Mouse (Mus musculus): ENCODE results near the gene Alx3. TPM values are rescaled to one million over a fixed set of nuclear protein-coding genes. Genes with fewer than 3 reads are reported as not detected.

Gene Alx3
- total RNA-seq, 2 experiments from 2014 or later, result not detected

DNA sequence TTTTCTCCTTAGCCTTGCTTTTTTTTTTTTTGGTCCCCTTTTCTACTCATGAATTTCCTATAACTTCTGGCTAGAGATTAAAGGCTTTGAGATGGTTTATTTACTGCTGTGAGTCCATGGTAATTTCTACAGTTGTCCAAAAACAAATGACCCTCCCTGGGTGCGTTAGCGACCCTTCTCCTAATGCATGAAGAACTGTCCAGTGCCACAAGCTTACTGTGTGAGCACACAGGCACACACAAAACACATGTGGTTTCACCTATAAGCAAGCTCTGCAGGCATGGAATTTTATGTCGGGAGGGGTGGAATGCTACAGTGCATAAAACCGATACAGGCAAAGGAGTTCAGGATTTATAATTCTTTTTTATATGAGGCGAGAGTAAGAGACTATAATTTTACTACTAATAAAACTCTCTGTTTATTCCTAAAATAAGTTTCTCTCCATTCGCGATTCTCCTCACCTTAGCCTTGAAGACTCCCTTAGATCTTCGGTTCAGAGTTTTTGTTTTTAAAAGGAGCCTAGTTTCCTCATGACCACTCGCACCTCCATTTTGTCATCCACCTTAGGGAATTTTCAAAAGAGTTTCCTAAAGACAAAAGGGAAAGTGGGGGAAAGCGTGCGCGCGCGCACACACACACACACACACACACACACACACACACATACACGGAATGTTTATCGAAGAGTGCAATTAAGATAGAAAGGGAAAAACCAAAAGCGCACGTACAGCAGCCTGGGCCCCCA lies 12.5 kb upstream of the Alx3 start:
- intact Hi-C loops (cut with DNase I), result no loop called here
- DNase-seq, result no peak

DNA sequence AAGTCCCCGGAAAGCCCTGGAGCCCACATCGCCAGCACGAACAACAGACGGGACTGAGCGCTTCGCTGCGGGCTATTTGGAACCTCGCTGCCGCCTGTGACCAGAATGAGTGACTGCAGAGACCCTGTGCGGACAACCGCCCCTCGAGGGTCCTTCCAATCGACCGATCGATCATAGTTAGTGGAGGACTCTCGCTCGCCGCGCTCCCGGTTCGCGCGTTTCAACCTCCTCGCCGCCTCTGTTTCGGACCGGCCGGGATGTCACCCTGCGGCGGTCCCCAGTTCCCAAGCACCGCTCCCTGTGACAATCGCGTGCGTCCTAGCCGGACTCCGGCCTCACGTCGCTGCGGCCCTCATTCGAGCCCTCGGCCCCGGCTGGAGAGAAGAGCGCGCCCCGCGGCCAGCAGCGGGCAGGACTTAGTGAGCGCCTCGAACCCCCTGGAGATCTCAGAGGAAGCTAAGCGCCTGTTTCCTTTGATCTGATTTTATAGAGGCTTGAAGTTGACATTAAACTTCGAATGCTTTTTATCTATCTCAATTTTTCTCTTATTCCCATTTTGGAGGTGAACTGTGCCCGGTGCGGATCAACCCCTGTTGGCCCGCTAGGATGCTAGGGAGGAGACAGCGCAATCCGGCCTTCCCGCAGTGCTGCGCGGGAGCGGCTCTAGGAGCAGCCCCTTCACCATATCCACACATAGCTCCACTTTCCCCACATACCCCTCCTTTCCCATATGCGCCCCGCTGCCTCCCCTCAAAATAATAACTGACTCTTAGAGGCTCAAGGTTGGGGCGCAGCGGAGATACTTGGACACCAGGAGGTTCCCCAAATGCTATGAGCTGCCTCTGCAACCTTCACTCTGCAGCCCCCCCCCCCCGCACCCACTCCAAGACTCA lies 11.7 kb upstream of the Alx3 start:
- DNase-seq, result peak in 1 of 2 experiments; percentile 43
- intact Hi-C loops (cut with DNase I), result no loop called here

DNA sequence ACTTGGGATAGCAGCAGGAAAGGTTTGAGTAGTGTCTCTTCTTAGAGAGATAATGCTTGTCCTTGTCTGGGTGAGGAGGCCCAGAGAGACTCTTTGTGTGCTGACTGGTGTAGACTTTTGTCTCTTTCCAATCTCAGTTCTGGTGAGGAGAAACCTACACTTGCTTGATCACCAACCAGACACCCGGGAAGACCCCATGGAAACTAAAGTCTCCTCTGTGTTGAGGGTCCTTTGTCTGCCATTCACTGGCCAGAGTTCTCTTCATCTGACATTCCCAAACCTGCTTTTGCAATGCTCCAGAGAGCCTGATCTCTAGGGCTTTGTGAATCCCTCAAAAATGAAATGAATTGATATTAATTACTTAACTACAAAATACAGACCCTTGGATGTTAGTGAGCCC lies 10.9 kb upstream of the Alx3 start:
- DNase-seq, result no peak
- intact Hi-C loops (cut with DNase I), result no loop called here

DNA sequence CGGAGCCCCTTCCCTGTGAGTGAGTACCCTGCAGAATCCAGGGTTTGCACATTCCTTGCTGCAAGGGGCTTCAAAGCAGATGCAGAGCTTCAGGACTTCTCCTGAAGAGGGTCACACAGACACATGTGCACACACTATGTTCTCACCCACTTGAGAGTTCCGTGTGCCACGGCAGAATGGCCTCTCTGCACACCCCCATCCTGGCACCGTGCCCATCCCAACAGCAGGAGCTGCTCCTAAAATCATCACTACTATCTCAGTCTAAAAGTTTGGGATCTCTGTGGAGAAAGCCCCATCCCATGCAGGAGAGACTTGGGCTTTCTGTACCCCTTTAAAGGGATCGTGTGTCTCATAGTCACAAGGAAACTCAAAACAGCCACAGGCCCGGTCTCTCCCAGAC lies 8.3 kb upstream of the Alx3 start:
- no peak for DNase-seq
- intact Hi-C loops (cut with DNase I), result no loop called here

DNA sequence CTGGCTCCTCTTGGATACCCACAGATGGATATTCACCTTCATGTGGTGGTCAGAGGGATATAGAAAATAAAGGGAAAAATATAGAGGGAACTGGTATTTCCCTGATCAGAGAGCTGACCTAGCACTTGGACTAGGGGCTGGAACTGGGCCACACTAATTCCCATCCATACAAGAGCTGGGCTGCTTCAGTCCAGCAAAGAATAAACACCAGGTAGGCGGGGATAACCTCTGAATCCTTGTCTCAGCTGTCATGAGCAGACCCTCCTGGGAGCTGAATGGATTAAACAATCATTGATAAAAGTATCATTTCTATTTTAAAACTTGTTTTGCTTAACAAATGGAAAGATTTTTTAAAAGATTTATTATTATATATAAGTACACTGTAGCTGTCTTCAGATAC lies 3.2 kb upstream of the Alx3 start:
- intact Hi-C loops (cut with DNase I), result no loop called here
- DNase-seq, result no peak

DNA sequence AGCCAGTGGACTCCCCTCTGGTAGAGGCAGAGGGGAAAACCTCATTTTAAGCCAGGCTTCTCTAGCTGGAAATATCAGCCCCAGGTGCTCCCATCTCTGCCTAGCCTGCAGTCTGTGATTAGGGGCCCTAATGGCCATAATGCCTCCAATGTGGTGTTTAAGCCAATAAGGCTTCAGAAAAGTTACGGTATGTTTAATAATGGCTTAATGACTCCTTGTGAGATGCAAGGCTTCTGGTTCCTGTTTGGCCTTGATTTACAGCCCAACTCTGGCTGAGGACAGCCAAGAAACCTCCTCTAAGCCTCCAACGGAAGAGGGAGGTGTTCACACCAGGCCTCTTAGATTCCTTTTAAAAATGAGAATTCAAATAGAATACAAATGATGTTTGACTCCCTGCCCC lies 1.2 kb upstream of the Alx3 start:
- intact Hi-C loops (cut with DNase I), result no loop called here
- no peak for DNase-seq

DNA sequence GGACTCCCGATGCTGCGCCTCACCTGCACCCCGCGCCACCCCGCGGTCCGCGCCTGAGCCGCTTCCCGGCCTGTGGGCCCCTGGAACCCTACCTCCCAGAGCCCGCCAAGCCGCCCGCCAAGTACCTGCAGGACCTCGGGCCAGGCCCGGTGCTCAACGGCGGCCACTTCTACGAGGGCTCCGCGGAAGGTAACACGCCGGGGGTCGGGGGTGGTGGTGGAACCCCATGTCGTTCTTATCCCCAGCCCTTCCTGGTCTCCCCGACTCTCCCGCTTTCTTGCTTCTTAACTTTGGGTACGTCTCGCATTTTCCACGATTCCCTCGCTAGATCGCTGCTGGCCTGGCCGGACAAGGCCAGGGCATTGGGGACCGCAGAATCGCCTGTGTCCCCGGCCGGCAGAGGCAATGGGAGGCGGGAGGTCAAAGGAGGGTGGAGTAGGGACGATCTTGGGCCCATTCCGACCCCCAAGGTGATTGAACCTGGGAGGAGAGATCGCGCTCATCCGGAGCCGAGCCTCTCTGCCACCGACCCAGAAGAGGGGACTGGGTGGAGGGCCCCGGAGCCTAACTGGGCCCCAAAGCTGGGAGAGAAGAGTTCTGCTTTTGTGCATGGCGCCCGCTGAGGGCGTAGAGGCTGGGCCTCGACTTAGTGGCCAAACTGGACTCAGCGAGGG lies 570 bp downstream of the Alx3 start:
- intact Hi-C loops (cut with DNase I), result no loop called here
- DNase-seq, result peak in 1 of 2 experiments; percentile 25

DNA sequence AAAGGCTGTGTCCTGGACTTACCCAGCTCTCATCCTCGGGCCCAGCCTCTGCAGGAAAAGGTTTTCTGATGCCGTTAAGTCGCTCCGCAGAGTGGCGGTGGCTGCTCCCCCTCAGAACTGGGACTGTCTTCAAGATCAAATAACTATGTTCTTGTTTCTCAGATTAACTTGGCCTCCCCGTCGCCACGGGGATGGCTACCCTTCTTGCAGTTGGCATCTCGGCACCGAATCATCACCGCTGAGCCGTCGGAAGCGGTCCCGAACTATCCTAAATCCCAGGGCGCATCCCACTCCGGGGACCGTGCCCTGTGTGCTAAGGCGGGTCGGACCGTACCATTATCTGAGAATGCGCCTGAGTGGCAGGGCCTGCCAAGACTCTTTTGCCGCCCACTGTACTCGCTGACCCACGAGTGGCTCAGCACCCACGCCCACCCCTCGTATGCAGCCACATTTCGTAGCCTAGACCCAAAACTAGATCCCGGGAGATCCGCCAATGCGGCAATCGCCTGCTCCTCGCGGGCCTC lies 1.2 kb downstream of the Alx3 start:
- intact Hi-C loops (cut with DNase I), result no loop called here
- DNase-seq, result no peak

DNA sequence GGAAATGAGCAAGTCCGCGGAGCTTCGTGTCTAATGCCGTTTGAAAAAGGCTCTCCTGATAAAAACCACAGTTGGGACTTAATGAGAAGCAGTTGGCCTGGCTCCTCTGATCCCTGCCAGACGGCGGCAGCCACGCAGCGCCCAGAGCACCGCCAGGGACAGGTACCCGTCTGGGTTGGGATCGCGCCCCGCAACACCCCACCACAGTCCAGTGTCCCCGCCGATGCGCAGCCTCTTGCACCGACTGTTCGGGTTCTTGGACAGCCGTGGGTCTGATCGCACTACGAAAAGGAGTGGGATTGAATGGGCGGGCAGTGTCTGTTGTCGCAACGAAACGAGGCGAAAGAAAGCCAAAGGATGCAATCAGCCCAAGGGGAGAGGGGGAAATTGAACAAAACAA lies 1.7 kb downstream of the Alx3 start:
- DNase-seq, result peak; percentile 23 to 49

DNA sequence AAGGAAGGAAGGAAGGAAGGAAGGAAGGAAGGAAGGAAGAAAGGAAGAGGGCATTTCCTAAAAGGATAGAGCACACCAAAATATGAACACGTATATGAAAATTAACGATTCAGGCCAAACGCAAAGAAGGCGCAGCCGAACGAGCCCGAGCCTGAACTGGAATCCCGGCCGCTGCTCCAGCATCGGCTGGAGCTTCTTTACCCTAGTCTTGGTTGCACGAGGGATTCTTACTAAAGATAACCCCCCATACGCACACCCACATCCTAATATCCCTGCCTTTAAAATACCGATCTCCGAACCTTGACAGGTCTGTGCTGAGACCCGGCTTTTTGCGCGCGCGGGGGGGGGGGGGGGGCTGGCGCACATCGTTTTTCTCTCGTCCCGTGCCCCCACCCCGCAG lies 2.3 kb downstream of the Alx3 start:
- intact Hi-C loops (cut with DNase I), result no loop called here
- no peak for DNase-seq

More for the DNA sequence above, 1.7 kb downstream of the Alx3 start:
- intact Hi-C loops (cut with DNase I), result no loop called here

DNA sequence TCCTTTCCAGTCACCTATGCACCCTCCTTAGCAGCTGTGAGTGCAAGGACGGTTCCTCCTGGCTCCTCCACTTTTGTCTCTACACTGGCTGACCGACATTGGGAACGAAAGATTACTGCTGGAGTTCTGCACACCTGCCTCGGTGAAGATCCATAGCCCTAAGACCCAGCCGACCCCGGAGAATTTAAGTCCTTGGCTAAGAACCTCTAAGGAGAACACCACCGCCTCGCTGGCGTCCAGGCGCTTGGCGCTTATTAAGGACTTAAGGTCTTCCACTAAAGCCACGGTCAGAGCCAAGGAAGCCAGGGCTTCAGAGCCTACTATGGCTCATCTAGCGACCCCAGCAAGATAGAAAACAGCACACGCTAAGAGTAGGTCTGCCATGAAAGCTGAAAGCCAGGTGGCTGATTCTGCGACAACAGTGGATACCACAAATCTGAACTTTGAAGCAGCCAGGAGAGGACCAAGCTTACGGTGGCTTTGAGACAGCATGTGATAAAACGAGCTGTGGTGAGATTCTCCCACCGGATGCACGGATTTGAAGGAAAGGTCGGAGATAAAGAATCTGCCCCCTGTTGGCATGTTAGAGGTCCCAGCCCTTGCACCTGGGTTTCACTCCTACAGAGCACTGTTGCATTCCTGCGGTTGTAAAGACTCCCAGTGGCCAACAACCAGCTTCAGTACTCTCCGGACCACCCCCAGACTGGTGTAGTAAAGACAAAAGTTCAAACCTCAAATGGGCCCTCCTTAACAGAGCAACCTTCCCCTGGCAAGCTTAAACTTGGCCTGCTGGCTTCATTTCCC lies 3.0 kb downstream of the Alx3 start:
- no peak for DNase-seq
- intact Hi-C loops (cut with DNase I), result no loop called here

DNA sequence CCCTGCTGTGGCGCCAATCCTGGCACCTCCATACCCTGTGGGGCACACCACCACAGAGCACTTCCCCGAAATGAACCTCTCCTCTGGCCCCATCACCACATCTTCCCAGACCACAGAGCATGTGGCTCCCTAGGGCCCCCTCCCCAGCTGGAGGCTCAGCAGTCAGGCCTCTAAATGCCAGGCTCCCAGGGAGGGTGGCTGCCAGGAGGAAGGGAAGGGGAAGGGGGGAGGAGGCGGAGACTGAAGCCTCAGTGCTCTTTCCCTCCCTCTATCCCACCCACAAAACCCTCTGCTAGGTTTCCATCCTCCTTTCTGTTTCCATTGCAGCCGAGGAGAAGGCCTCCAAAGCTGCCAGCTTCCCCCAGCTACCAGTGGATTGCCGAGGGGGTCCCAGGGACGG lies 5.3 kb downstream of the Alx3 start:
- intact Hi-C loops (cut with DNase I), result no loop called here
- DNase-seq, result no peak

DNA sequence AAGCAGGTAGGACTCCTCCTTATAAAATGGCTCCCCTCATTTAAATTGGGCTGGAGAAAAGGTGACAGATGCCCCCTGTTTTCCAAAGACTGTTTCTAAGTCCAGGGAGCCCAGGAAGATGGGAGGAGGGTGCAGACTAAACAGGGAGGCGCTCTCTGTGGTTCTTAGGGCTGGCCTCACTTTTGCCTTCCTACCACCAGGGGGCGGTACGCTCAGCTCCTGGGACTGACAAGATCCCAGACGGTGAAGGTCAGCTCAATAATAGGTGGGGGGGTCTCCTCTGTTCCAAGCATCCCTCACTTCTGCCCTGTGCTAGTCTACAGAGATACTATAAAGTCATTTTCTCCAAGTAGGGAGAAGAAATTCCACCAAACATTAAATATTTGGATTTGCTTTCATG lies 10.5 kb downstream of the Alx3 start:
- intact Hi-C loops (cut with DNase I), result loop anchor here (5.0 kb wide), 1 partner anchor 262 kb away; no protein-coding TSS in a partner anchor
- peak; percentile 37 to 66 for DNase-seq

DNA sequence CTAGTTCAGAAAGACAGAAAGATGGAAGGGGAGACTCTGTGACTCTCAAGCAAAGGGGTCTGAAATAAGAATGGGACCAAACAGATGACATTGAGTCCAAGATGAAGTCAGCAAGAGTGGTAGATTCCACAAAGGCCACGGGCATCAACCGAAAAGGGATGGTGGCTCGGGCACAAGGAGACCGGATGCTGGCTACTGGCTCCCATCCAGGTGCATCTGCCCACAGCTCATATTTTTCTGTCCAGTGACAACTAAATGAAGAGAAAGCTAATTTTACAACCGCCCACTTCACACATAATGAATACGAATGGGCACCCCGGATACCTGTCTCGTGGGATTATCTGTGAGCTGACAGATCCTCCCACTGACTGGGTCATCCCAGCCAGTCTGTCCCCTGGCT lies 12.4 kb downstream of the Alx3 start:
- DNase-seq, result no peak
- intact Hi-C loops (cut with DNase I), result loop anchor here (5.0 kb wide), 1 partner anchor 260 kb away; no protein-coding TSS in a partner anchor

DNA sequence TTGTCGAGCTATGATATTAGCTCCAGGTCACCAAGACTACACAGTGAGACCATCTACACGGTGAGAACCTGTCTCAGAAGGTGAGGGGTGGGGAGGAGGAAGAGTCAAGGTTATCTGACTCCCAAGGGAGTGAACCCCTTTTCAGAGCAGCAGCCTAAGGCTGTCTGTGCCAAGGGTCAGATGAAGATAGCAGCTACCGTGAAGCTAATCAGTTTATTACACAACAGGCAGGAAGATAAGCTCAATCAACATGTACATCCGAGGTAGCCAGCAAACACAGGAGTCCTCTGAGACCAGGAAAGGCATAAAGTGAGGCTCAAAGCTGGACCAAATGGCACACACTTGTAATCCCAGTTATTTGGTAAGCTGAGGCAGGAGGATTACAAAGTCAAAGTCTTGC lies 14.0 kb downstream of the Alx3 start:
- intact Hi-C loops (cut with DNase I), result loop anchor here (5.0 kb wide), 1 partner anchor 258 kb away; no protein-coding TSS in a partner anchor
- DNase-seq, result no peak

DNA sequence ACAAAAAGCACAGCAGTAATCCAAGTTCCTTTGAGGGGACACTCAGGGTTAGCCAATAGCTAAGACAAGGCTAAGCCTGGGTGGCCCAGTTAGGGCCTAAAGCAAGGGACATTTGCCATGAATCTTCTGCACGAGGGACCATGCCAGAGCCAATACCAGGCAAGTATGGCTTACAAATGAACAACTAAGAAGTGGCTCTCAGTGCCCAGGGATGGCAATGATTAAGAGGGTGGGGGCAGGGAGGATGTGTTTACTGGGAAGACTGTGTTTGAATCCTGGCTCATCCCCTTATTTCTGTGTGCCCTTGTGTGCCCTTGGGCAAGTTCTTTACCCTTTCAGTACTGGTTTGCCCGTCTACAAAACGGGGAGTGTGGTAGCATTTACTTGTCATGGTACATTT lies 14.5 kb downstream of the Alx3 start:
- intact Hi-C loops (cut with DNase I), result loop anchor here (5.0 kb wide), 1 partner anchor 258 kb away; no protein-coding TSS in a partner anchor
- DNase-seq, result no peak

DNA sequence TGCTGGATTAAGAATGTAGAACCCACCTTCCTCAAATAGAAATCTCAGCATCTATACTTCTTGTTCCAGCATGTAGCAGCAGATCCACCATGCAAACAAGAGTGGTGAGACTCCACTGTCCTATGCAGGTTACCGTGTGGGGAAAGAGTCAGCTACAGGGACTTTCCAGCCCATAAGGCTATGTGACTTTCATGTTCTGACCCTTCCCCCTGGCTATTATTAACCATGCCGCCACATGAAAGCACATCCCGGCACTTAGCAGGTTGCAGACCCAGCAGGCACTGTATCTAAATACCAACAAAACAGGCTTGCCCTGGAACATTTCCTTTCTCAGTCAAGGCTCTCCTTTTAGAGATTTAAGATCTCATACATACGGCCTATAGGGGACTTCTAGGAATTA lies 16.6 kb downstream of the Alx3 start:
- intact Hi-C loops (cut with DNase I), result no loop called here
- no peak for DNase-seq

DNA sequence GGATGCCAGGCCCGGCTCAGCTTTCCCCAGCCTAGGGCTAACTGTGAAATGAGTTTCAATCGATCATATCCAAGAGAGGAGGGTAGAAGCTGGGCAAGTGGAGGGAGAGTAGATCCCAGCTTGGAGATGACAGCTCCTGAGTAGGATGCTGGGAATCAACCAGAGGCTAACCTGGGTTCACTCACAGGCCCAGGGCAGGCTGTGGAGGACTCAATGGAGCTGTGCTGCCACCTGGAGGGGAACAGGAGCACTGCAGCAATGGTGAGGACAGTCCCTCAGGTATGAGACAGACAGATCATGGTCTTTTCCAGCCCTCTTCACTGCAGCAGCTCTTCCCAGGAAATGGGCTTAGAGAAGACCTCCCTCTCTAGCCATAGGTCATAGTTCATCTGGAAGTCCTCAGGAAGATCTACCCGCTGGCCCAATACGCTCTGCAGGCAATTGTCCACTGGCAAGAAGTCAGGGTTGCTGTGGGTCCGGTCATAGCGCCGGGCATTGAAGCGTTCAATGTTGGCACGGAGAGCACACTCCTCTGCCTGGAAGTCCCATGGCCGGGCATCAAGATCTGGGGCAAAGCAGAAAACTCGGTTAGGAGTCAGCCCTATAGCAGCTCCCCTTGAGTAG lies 18.2 kb downstream of the Alx3 start:
- peak; percentile 62 to 77 for DNase-seq
- intact Hi-C loops (cut with DNase I), result loop anchor here (2.0 kb wide), 1 partner anchor 54 kb away; no protein-coding TSS in a partner anchor

DNA sequence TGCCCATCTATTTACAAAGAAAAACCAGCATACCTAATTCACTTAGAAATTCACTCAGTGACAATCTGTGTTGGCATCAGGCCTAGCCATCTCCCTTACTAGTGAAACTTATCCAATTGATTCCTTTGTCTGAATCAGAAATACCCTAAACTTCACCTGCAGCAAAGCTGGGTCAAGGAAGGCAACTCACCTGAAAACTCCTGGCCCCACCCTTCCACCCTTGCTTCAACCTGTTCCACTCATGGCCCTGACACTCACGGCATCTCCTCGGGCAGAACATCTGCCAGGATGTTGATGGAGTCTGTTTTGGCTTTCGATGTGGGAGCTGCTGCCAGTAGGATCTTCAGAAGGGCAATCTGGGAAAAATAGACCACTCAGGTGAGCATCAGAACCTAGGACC lies 23.0 kb downstream of the Alx3 start:
- no peak for DNase-seq
- intact Hi-C loops (cut with DNase I), result no loop called here

DNA sequence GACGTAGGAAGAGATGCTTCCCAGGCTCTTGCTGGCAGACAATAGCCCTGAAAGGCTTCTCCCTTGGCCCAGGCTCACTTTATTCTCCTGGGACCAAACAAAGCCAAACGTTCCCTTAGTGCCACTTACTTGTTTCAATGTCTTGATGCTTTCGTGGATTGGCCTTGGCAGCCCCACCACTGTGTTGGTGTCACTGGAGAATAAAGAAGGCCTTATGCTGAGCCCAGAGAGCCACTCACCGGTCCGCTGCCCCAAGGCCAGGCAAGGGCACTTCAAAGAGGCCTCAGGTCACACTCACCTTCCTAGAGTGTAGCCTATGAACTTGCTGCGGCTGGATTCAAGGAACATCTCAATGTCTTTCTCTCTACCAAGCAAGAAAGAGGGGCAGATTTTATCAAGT lies 25.1 kb downstream of the Alx3 start:
- intact Hi-C loops (cut with DNase I), result no loop called here
- DNase-seq, result no peak
